Mouse (Mus musculus): ENCODE measurements around the gene Lyrm4. TPM values are rescaled to one million over a fixed set of nuclear protein-coding genes. Genes with fewer than 3 reads are reported as not detected.
"Not testable (repeated sequence)": the region's sequence is repeated elsewhere in the genome, so short reads cannot be mapped to it uniquely, and the experiment has no call there.

Lyrm4 gene
- polyA plus RNA-seq, 1 experiment from 2014 or later, result 38.8 TPM

DNA sequence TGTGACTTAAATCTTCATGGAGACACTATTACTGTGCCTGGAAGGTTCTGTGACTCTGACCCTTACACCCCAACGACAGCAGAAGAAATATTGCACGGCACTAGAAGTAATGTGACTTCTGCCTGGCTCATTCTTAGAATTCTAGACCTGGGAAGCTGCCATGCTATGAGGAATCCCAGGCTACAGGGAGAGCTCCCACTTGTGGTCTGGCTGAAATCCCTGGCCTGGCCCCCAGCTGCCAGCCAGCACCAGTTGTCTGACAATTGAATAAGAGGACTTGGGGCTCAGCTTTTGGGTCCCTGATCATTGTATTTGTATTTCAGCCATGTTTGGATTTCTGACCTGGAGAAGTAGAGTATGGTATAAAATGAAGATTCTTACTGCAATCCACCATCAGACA lies 99.3 kb downstream of the Lyrm4 start:
- H3K4me2 ChIP-seq (ENCODE audit: low read length), result no peak overlapping the region
- WGBS, result 64% methylated on average over 2 of the region's 2 CpGs

DNA sequence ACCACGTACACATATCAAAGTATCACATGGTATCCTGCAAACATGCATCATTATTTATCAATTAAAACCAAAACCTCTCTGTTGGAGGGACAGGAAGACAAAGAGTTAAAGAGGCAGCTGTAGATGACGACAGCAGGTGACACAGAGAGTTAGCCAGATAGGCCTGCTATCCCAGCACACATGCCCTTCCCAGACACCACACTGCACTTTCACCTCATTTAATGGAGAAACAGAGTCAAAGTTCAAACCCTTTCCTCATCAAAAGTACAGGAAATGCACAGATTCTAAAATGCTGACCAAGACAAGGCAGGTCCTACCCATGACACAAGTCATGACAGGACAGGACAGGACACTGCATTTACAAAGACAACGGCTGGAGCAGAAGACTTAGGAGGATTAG lies 101.7 kb downstream of the Lyrm4 start:
- Histone ChIP-seq H3K4me2 (ENCODE audit: low read length) (no peak overlapping the region), H3K36me3 (ENCODE audit: control insufficient read depth, insufficient read depth, low read length) (no peaks in the 10 kb centered on the region), H3K4me1 (ENCODE audit: control insufficient read depth, insufficient read depth, low read depth, low read length) (peaks cover 11% of the 10 kb centered on the region), H3K9ac (ENCODE audit: low read depth, low read length) (no peak overlapping the region), H3K27me3 (replicated peaks; ENCODE audit: control insufficient read depth, insufficient read depth, low read length) (no peaks in the 10 kb centered on the region), H3K4me3 (ENCODE audit: low read length) (no peak overlapping the region), H3K9me3 (ENCODE audit: control insufficient read depth, low read length) (no peaks in the 10 kb centered on the region), H3K27ac (ENCODE audit: low read depth, low read length) (no peak overlapping the region)
- no peak for ATAC-seq
- 74% methylated on average over 3 of the region's 3 CpGs for WGBS

More for the DNA sequence above, 99.3 kb downstream of the Lyrm4 start:
- H3K36me3 ChIP-seq (ENCODE audit: control insufficient read depth, insufficient read depth, low read length), result no peaks in the 10 kb centered on the region
- H3K27ac ChIP-seq (ENCODE audit: low read depth, low read length), result no peak overlapping the region
- H3K4me1 ChIP-seq (ENCODE audit: control insufficient read depth, insufficient read depth, low read depth, low read length), result peaks cover 11% of the 10 kb centered on the region
- no peak for ATAC-seq
- H3K27me3 ChIP-seq (replicated peaks; ENCODE audit: control insufficient read depth, insufficient read depth, low read length), result no peaks in the 10 kb centered on the region
- no peaks in the 10 kb centered on the region for H3K9me3 ChIP-seq (ENCODE audit: control insufficient read depth, low read length)
- no peak overlapping the region for H3K4me3 ChIP-seq (ENCODE audit: low read length)
- no peak overlapping the region for H3K9ac ChIP-seq (ENCODE audit: low read depth, low read length)

DNA sequence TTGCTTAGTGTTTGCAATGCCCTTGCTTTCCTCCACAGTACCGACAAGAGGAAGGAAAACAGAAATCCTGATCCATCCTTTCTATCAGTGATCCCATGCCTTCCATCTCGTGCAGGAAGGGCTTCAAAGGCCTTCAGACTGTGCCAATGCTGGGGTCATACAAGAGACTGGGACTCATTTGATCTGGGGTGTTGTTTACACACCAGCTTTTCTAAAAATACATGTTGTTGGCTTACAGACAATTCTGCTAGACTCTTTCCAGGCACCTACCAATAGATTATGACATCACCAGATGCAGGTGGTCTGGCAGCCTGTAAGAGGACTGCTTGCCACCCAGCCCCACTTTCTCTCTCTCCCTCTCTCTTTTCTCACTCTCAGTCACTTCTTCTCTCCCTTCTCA lies 107.3 kb downstream of the Lyrm4 start:
- 83% methylated on average over 2 of the region's 2 CpGs for WGBS
- no peaks in the 10 kb centered on the region for H3K9me3 ChIP-seq (ENCODE audit: control insufficient read depth, low read length)
- H3K4me2 ChIP-seq (ENCODE audit: low read length), result no peak overlapping the region
- no peak for ATAC-seq
- no peak overlapping the region for H3K9ac ChIP-seq (ENCODE audit: low read depth, low read length)
- H3K4me3 ChIP-seq (ENCODE audit: low read length), result no peak overlapping the region
- H3K27me3 ChIP-seq (replicated peaks; ENCODE audit: control insufficient read depth, insufficient read depth, low read length), result no peaks in the 10 kb centered on the region
- H3K36me3 ChIP-seq (ENCODE audit: control insufficient read depth, insufficient read depth, low read length), result no peaks in the 10 kb centered on the region
- H3K4me1 ChIP-seq (ENCODE audit: control insufficient read depth, insufficient read depth, low read depth, low read length), result no peaks in the 10 kb centered on the region
- H3K27ac ChIP-seq (ENCODE audit: low read depth, low read length), result no peak overlapping the region

DNA sequence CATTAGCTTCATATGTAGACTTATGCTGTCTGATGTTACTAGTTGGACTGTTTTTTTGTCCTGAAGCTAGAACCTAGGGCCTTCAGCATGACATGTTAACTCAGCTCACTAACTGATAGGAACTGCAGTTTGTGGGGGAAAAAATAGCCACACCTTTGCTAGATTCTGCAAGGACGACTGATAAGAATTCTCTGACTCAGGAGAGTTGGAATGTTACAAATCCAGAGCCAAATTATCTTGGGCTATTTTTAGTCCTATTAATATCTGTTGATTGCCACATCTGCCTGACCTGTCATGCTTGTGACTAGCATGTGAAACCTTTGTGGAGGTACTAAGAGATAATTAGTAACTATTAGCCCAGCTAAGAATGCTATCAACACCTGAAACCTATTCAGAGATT lies 116.5 kb downstream of the Lyrm4 start:
- no peak overlapping the region for H3K9ac ChIP-seq (ENCODE audit: low read depth, low read length)
- 97% methylated on average over 1 of the region's 1 CpGs for WGBS
- no peak for ATAC-seq
- H3K4me3 ChIP-seq (ENCODE audit: low read length), result no peak overlapping the region
- no peaks in the 10 kb centered on the region for H3K36me3 ChIP-seq (ENCODE audit: control insufficient read depth, insufficient read depth, low read length)
- H3K27me3 ChIP-seq (replicated peaks; ENCODE audit: control insufficient read depth, insufficient read depth, low read length), result no peaks in the 10 kb centered on the region
- H3K27ac ChIP-seq (ENCODE audit: low read depth, low read length), result no peak overlapping the region
- H3K4me2 ChIP-seq (ENCODE audit: low read length), result no peak overlapping the region
- no peaks in the 10 kb centered on the region; the same call in 1 of the 2 replicates for H3K4me1 ChIP-seq (ENCODE audit: control insufficient read depth, insufficient read depth, low read depth, low read length)
- no peaks in the 10 kb centered on the region for H3K9me3 ChIP-seq (ENCODE audit: control insufficient read depth, low read length)

DNA sequence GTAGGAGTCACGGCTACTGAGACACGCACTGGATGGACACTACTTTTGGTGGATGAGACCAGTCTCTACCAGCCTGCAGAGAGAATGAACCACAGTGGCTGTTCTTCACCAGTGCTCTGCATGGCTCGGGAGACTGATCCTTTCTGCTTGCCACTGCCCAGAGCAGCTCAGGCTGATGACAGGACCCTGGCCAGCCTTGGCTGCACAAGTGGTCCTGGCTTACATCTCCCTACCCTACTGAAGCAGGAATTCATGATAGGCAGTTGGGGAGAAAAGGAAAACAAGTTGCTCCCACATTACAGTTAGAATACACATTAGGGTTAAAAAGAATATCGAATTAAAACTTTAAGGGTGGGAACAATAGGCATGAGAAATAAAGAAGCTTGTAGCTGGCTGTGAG lies 119.7 kb downstream of the Lyrm4 start:
- Histone ChIP-seq H3K4me2 (ENCODE audit: low read length) (no peak overlapping the region), H3K4me1 (ENCODE audit: control insufficient read depth, insufficient read depth, low read depth, low read length) (no peaks in the 10 kb centered on the region; the same call in 1 of the 2 replicates), H3K27ac (ENCODE audit: low read depth, low read length) (no peak overlapping the region), H3K27me3 (replicated peaks; ENCODE audit: control insufficient read depth, insufficient read depth, low read length) (no peaks in the 10 kb centered on the region), H3K9ac (ENCODE audit: low read depth, low read length) (no peak overlapping the region), H3K9me3 (ENCODE audit: control insufficient read depth, low read length) (no peaks in the 10 kb centered on the region), H3K4me3 (ENCODE audit: low read length) (no peak overlapping the region), H3K36me3 (ENCODE audit: control insufficient read depth, insufficient read depth, low read length) (no peaks in the 10 kb centered on the region)
- WGBS, result 86% methylated on average over 4 of the region's 4 CpGs
- ATAC-seq, result no peak

DNA sequence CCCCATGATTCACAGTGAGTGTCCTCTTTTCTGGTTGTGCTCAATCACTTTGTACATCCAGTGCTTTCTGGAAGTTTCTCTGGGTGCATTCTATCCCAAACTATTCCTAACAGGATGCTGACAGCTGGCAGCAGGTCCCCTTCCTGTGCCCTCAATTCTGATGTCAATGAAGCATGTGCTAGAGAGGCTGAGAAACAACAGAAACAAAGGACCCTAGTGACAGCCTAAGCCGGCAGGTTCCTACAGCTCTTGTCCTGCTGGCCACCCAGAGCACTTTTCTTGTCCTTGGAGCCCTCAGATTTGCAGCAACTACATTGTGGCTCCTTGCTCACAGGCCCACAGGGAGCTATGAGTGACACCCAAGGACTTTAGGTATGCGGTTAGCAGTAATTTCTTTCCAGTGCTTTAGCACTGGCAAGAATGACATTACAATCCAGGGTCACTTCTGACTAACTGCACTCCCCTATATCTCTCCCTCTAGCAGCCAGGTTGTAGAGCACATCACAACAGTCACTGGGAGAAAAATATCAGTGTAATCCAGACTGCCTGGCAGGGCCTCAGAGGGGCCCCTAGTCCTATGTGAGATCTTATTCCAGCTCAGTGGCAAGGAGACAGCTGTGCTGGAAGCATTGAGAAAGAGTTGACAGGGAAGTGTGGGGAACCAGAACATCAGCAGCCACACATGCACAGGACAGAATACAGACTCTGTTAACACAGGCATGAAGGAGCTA lies 121.5 kb downstream of the Lyrm4 start:
- Histone ChIP-seq H3K4me2 (ENCODE audit: low read length) (no peak overlapping the region), H3K36me3 (ENCODE audit: control insufficient read depth, insufficient read depth, low read length) (no peaks in the 10 kb centered on the region), H3K9ac (ENCODE audit: low read depth, low read length) (no peak overlapping the region), H3K9me3 (ENCODE audit: control insufficient read depth, low read length) (no peaks in the 10 kb centered on the region), H3K4me3 (ENCODE audit: low read length) (no peak overlapping the region), H3K27ac (ENCODE audit: low read depth, low read length) (no peak overlapping the region), H3K4me1 (ENCODE audit: control insufficient read depth, insufficient read depth, low read depth, low read length) (no peaks in the 10 kb centered on the region; the same call in 1 of the 2 replicates), H3K27me3 (replicated peaks; ENCODE audit: control insufficient read depth, insufficient read depth, low read length) (no peaks in the 10 kb centered on the region)
- 49% methylated on average over 2 of the region's 2 CpGs for WGBS
- no peak for ATAC-seq

DNA sequence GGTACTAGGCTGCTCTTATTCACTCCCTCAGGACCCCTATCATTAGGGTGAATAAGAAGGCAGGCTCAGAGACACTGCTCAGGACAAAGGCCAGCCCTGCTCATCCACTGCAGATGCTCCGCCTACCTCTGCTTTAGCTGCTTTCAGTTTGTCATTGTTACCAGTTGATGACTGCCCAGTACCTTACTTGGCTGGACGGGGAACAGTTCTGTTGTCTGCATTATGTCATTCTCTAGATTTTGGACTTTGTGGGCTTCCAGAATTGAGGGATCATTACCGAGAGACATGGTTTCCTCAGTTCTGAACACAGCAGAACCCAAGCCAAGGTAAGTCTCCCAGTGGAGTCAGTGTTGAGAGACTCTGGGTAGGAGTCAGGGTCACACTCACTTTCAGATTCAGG lies 122.1 kb downstream of the Lyrm4 start:
- ATAC-seq, result no peak
- Histone ChIP-seq H3K9ac (ENCODE audit: low read depth, low read length) (no peak overlapping the region), H3K27ac (ENCODE audit: low read depth, low read length) (no peak overlapping the region), H3K4me3 (ENCODE audit: low read length) (no peak overlapping the region), H3K9me3 (ENCODE audit: control insufficient read depth, low read length) (no peaks in the 10 kb centered on the region), H3K27me3 (replicated peaks; ENCODE audit: control insufficient read depth, insufficient read depth, low read length) (no peaks in the 10 kb centered on the region), H3K36me3 (ENCODE audit: control insufficient read depth, insufficient read depth, low read length) (no peaks in the 10 kb centered on the region), H3K4me2 (ENCODE audit: low read length) (no peak overlapping the region), H3K4me1 (ENCODE audit: control insufficient read depth, insufficient read depth, low read depth, low read length) (no peaks in the 10 kb centered on the region; the same call in 1 of the 2 replicates)
- WGBS, result 73% methylated on average over 3 of the region's 3 CpGs

DNA sequence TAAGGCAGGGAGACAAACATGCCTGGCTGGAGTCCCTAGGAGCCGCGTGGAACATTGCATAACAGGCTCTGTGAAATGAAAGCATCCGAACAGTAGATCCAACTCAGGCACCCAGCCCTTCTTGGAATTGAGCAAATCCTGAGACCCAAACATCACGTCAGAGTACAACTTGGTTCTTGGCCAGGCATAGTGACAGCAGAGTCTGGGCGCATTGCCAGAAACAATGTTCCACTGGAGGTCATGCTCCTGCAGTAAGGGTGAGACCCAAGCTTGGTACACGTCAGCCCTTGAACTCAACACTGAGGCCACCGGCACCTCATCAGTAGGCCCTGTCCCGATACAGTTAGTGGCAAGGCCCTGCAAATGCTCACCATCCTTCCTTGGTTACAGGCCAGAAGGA lies 123.3 kb downstream of the Lyrm4 start:
- Histone ChIP-seq H3K27me3 (replicated peaks; ENCODE audit: control insufficient read depth, insufficient read depth, low read length) (no peaks in the 10 kb centered on the region), H3K36me3 (ENCODE audit: control insufficient read depth, insufficient read depth, low read length) (no peaks in the 10 kb centered on the region), H3K4me3 (ENCODE audit: low read length) (no peak overlapping the region), H3K9me3 (ENCODE audit: control insufficient read depth, low read length) (no peaks in the 10 kb centered on the region), H3K27ac (ENCODE audit: low read depth, low read length) (no peak overlapping the region), H3K4me2 (ENCODE audit: low read length) (no peak overlapping the region), H3K9ac (ENCODE audit: low read depth, low read length) (no peak overlapping the region), H3K4me1 (ENCODE audit: control insufficient read depth, insufficient read depth, low read depth, low read length) (no peaks in the 10 kb centered on the region; the same call in 1 of the 2 replicates)
- WGBS, result 61% methylated on average over 8 of the region's 8 CpGs
- no peak for ATAC-seq

- not testable (repeated sequence) for ATAC-seq; H3K9ac ChIP-seq (ENCODE audit: low read depth, low read length); H3K9me3 ChIP-seq (ENCODE audit: control insufficient read depth, low read length); H3K4me3 ChIP-seq (ENCODE audit: low read length); H3K4me1 ChIP-seq (ENCODE audit: control insufficient read depth, insufficient read depth, low read depth, low read length); H3K27ac ChIP-seq (ENCODE audit: low read depth, low read length); H3K27me3 ChIP-seq (replicated peaks; ENCODE audit: control insufficient read depth, insufficient read depth, low read length); H3K36me3 ChIP-seq (ENCODE audit: control insufficient read depth, insufficient read depth, low read length); H3K4me2 ChIP-seq (ENCODE audit: low read length)
- WGBS, result 96% methylated on average over 19 of the region's 21 CpGs
Observed at GRCm38 (mm10) chr13:35991185-35991584, 126.1 kb downstream of the Lyrm4 start.

Measured in hindbrain, embryonic 16.5 days (tissue).